Mouse (Mus musculus) heart, adult 2 months (tissue): ENCODE measurements around the gene Cspg4.

Source experiments
- CTCF ChIP-seq: fragments of 200-600 bp; IDR thresholded peaks from 2 replicates; pipeline ENCODE4 v1.8.1; 2022; ENCODE audit warnings: antibody characterized with exemption, mild to moderate bottlenecking, moderate library complexity
- EP300 ChIP-seq: fragments of 200-500 bp; IDR thresholded peaks from 2 replicates; pipeline ENCODE4 v1.6.1; 2011; ENCODE audit warnings: low read depth, low read length, control low read depth; ENCODE audit not compliant: insufficient read depth

- TF ChIP-seq CTCF (no peak), EP300 (no peak)
These were observed 14.5 kb upstream of the Cspg4 start for GRCm38 (mm10) chr9:56850128-56850904.
